Mouse (Mus musculus) lung, postnatal 25 days (tissue): ENCODE results near the gene Scnn1a.

Experiments
- DNase-seq: peaks from one replicate; pipeline ENCODE4 v3.0.0; 2022; ENCODE audit warnings: low spot score

Gene Scnn1a

GRCm38 (mm10) chr6:125309406-125309805 lies 11.1 kb upstream of the Scnn1a start:
- no peak for DNase-seq

GRCm38 (mm10) chr6:125312171-125312570 lies 8.3 kb upstream of the Scnn1a start:
- no peak for DNase-seq

GRCm38 (mm10) chr6:125312581-125313355 lies 7.7 kb upstream of the Scnn1a start:
- no peak for DNase-seq

- DNase-seq = peak; percentile 91
Measured at GRCm38 (mm10) chr6:125313546-125314230, 6.8 kb upstream of the Scnn1a start, which contains the start of gene Ltbr. TSS of gene Ltbr (minus strand) at chr6:125313885.

- DNase-seq = no peak
Measured at GRCm38 (mm10) chr6:125314231-125314563, 6.3 kb upstream of the Scnn1a start.

- no peak for DNase-seq
Measured at GRCm38 (mm10) chr6:125314746-125315145, 5.7 kb upstream of the Scnn1a start.

GRCm38 (mm10) chr6:125317077-125317476 lies 3.4 kb upstream of the Scnn1a start:
- DNase-seq = no peak

- DNase-seq = peak; percentile 91
Measured at GRCm38 (mm10) chr6:125318981-125319918, 1.2 kb upstream of the Scnn1a start.

GRCm38 (mm10) chr6:125319919-125320296 lies 551 bp upstream of the Scnn1a start:
- DNase-seq = no peak

GRCm38 (mm10) chr6:125321114-125321855 lies 826 bp downstream of the Scnn1a start:
- peak; percentile 89 for DNase-seq

GRCm38 (mm10) chr6:125322794-125323193 lies 2.3 kb downstream of the Scnn1a start:
- DNase-seq = peak; percentile 74

GRCm38 (mm10) chr6:125323547-125323946 lies 3.1 kb downstream of the Scnn1a start:
- DNase-seq = no peak

- no peak for DNase-seq
Measured at GRCm38 (mm10) chr6:125325337-125325736, 4.9 kb downstream of the Scnn1a start.

- peak; percentile 75 for DNase-seq
Measured at GRCm38 (mm10) chr6:125328243-125328642, 7.8 kb downstream of the Scnn1a start.

- peak; percentile 95 for DNase-seq
Measured at GRCm38 (mm10) chr6:125330626-125331326, 10.3 kb downstream of the Scnn1a start.

GRCm38 (mm10) chr6:125333112-125333899 lies 12.8 kb downstream of the Scnn1a start:
- no peak for DNase-seq

- DNase-seq = no peak
Measured at GRCm38 (mm10) chr6:125334356-125334755, 13.9 kb downstream of the Scnn1a start.

GRCm38 (mm10) chr6:125338791-125339660 lies 18.6 kb downstream of the Scnn1a start:
- no peak for DNase-seq

GRCm38 (mm10) chr6:125340244-125340643 lies 19.8 kb downstream of the Scnn1a start:
- peak; percentile 58 for DNase-seq
